Mouse (Mus musculus): ENCODE data around the gene Gapdh.

The Gapdh gene

GRCm38 (mm10) chr6:125149569-125149950 is 16.7 kb downstream of the Gapdh start:
- no peak for DNase-seq (ENCODE audit: low spot score in 2 of 2)

- no peak for DNase-seq (ENCODE audit: low spot score in 2 of 2)
Observed at GRCm38 (mm10) chr6:125148926-125149568, 17.2 kb downstream of the Gapdh start.

- peak in 1 of 2 experiments; percentile 66 for DNase-seq (ENCODE audit: low spot score in 2 of 2)
Observed at GRCm38 (mm10) chr6:125148251-125148925, 17.9 kb downstream of the Gapdh start.

DNA sequence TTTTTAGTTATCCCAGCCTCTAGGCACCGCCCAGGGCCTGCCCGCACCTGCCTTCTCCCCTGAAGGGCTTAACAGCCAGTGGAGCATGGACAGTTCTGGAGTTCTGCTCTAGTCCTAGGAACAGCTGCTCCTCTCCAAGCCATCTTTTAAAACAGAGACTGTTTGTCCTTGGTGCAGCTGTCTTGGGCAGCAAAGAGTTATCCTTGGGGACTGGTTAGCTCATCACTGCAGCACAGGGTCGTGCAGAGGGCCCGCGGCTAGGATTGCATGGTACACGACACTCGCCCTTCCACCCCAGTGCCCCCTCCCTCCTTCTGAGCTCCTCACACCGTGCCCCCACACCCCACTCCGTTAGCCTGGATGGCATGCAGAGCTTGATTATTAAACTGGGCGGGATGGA is 18.9 kb downstream of the Gapdh start:
- DNase-seq (ENCODE audit: low spot score in 2 of 2) = no peak

GRCm38 (mm10) chr6:125146797-125147196 is 19.5 kb downstream of the Gapdh start:
- no peak for DNase-seq (ENCODE audit: low spot score in 2 of 2)

GRCm38 (mm10) chr6:125146148-125146547 is 20.1 kb downstream of the Gapdh start:
- no peak for DNase-seq (ENCODE audit: low spot score in 2 of 2)

- no peak for DNase-seq (ENCODE audit: low spot score in 2 of 2)
Observed at GRCm38 (mm10) chr6:125145479-125145951, 20.8 kb downstream of the Gapdh start.

- peak; percentile 90 to 93 for DNase-seq (ENCODE audit: low spot score in 2 of 2)
Observed at GRCm38 (mm10) chr6:125145001-125145400, 21.3 kb downstream of the Gapdh start, which contains the start of gene Iffo1. Gene Iffo1 (plus strand): TSS chr6:125145241.

- DNase-seq (ENCODE audit: low spot score in 2 of 2) = no peak
Observed at GRCm38 (mm10) chr6:125143904-125144303, 22.4 kb downstream of the Gapdh start.

GRCm38 (mm10) chr6:125143128-125143527 is 23.1 kb downstream of the Gapdh start:
- DNase-seq (ENCODE audit: low spot score in 2 of 2) = no peak

DNA sequence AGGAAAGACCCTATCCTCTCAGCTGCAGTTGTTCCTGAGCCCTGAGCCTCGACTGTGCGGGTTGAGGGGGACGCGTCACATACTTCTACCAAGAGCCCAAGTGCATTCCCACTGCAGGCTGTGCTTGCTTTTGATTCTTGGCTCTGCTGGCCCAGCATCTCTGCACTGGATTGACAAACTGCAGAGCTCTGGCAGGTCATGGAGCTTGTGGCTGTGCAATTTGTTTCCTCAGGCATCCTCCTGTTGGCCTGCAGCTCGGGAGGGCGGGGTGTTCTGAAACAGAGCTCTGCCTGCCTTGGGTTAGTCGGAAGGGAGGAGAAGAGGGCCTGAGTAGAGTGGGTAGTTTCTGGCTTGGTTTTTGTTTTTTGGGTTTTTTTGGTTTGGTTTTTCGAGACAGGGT is 23.8 kb downstream of the Gapdh start:
- no peak for DNase-seq (ENCODE audit: low spot score in 2 of 2)

DNA sequence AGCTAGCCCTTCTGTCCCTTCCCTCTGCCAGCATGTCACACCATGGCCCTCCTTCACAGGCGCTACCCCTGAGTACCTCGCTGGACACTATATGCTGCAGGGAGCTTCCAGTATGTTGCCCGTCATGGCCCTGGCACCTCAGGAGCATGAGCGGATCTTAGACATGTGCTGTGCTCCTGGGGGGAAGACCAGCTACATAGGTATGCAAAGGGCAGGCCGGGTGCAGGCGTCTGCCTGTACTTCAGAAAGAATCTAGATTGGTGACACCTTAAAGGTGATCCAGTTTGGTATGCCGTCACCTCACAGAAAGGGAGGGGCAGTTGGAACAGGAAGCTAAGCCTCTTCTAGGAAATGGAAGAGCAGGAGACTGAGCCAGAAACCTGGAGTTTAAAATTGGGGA is 26.5 kb downstream of the Gapdh start:
- no peak for DNase-seq (ENCODE audit: low spot score in 2 of 2)

DNA sequence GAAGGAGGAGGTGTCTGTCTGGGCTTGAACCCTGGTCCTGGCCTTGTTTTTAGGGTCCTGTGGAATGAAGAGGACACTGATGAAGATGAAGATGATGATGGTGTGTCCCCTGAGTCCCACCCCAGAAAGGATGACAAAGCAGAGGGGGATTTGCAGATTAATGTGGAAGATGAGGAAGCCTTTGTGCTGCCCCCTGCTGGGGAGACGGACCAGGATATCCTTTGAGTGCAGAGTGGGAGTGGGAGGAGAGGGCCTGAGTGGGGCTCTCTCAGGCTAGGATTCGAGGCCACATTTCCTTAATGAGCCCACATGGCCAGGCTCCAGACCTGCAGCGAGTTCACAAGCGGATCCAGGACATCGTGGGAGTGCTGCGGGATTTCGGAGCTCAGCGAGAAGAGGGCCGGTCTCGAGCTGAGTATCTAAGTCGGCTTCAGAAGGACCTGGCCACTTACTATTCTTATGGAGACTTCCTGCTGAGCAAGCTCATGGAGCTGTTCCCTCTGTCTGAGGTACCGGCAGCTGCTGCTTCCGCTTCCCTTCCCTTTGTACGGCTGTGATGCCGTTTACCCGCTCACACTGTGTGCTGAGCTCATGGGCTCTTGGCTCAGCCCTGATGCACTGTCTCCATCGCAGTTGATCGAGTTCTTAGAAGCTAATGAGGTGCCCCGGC is 29.1 kb downstream of the Gapdh start:
- DNase-seq (ENCODE audit: low spot score in 2 of 2) = no peak

- DNase-seq (ENCODE audit: low spot score in 2 of 2) = no peak
Observed at GRCm38 (mm10) chr6:125132470-125132869, 33.8 kb downstream of the Gapdh start.

GRCm38 (mm10) chr6:125131302-125132156 is 34.7 kb downstream of the Gapdh start, which contains the start of gene Nop2:
Gene Nop2 (plus strand): TSS chr6:125131909.
- DNase-seq (ENCODE audit: low spot score in 2 of 2) = peak; percentile 65 to 77

- DNase-seq (ENCODE audit: low spot score in 2 of 2) = no peak
Observed at GRCm38 (mm10) chr6:125129710-125130402, 36.4 kb downstream of the Gapdh start.

GRCm38 (mm10) chr6:125128724-125129123 is 37.5 kb downstream of the Gapdh start:
- no peak for DNase-seq (ENCODE audit: low spot score in 2 of 2)

DNA sequence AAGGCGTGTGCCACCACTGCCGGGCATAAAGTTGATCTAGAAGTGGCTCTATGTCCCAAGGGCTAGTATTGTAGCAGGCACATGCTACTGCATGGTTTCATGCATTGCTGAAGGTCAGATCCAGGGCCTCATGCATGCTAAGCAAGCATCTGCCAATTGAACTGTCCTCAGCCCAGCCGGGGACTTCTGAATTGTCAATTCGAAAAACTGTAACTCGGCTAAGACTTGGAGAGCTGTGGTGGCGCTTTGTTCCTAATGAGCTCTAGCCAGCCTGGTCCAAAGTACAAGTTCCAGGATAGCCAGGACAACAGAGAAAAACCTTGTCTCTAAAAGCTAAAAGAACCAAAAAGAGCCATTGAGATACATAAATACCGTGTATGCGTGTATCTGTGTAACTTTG is 46.9 kb downstream of the Gapdh start:
- no peak for DNase-seq (ENCODE audit: low spot score in 2 of 2)

DNA sequence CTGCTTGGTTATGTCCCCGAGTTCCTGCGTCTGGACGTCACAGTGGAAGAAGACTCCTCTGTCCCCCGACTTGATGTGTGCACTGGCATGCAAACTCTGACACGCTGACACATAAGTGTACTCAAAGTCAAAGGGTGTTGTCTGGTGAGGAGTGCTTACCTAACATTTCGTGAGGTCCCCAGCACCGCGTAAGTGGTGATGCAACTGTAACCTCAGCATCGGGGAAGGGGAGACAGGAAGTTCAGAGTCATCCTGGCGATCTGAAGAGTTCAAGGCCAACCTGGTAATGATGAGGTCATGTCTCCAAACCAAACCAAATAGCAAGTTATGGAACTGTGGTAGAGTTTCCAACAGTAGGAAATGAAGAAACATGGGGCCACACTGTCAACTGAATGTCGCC is 53.7 kb downstream of the Gapdh start:
- DNase-seq (ENCODE audit: low spot score in 2 of 2) = no peak
